Mouse (Mus musculus) lung, postnatal 10 days (tissue): Measurements from ENCODE around the gene Nrros.
"Not testable (repeated sequence)": the region's sequence is repeated elsewhere in the genome, so short reads cannot be mapped to it uniquely, and the experiment has no call there.

ENCODE experiments used
- DNase-seq: peaks from one replicate; pipeline ENCODE4 v3.0.0; 2021

Nrros gene

DNA sequence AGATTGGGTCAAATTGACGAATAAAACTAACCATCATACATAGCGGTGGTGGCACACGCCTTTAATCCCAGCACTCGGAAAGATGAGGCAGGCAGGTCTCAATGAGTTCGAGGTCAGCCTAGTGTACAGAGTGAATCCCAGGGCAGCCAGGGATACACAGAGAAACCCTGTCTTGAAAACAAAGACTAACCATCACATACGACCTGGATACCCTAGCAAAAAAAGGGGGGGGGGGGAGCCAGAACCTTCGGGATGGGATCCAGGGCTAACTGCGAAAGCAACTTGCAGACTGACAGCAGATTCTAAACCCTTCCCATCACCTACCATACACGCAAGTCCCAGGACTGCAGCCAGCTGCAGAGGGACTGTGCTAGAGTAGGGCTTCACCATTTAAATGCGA, 51.0 kb downstream of the Nrros start:
- DNase-seq, result no peak

DNA sequence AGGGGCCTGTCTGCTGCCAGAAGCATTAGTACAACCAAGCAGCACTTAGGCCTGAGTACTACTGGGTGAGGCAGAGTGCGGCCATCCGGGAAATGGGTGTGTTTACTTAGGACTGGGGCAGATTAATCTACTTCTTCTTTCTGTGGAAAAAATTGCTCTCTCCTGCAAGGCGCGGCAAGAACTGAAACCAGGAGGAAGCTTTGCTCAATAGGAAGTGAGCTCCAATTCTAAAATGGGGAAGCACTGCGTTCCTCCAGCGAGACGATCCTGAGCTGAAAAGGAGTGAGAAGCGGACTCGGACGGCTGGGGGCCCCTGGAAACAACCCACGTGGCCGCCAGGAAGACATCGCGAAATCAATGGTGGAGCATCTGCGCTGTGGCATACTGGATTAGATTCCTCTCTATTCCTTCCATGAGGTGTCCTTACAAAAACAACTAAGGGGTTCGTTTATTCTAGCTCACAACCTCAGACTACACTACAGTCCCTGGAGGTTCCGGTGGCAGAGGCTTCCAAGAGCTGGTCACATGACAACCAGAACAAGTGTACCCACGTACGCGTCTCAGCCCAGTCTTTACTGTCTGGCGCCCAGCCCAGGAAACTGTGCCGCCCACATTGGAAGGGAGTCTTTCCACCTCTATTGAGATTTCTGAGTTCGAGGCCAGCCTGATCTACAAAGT, 51.7 kb downstream of the Nrros start:
- peak; percentile 83 for DNase-seq

DNA sequence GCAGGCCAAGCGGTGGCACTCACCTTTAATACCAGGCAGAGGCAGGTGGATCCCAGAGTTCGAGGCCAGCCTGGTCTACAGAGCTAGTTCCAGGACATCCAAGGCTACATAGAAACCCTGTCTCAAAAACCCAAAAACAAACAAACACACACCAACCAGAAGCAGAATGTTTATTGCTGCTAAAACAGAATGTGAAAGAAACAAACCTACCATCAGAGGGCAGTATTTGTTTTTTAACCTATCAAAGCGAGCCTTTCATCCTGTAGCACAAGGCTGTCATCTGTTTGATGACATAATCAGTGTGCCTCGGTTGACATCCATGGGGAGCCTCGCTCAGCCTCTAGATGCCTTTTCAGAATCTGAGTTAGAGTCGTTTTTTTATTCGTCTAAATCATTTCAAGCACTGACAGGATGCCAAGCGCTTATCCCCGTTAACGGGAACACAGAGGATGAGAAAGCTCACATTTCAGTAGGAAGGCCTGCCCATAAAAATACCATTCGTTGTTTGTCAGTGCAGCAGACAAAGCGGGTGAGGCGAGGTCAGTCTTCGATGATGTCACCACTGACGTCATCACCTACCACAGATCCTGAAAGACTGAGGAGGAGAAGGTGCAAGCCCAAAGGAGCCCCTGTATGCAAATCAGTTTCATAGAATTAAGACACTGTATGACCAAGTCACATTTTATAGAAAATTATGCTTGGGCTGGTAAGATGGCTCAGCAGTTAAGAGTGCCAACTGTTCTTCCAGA, 54.3 kb downstream of the Nrros start:
- DNase-seq, result no peak

DNA sequence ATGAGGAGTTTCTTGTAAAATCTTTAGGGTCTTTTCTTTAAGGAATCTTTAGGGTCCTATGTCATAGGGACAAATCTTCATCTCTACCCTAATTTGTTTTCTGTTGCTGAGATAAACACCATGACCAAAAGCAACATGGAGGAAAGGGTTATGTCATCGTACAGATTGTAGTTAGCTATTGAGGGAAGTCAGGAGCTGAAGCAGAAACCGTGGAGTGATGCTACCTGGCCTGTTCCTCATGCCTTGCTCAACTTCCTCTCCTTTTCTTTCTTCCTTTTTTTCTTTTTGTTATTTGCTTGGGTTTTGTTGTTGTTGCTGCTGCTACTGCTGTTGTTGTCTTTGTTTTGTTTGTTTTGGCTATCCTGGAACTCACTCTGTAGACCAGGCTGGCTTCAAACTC, 56.8 kb downstream of the Nrros start:
- no peak for DNase-seq

DNA sequence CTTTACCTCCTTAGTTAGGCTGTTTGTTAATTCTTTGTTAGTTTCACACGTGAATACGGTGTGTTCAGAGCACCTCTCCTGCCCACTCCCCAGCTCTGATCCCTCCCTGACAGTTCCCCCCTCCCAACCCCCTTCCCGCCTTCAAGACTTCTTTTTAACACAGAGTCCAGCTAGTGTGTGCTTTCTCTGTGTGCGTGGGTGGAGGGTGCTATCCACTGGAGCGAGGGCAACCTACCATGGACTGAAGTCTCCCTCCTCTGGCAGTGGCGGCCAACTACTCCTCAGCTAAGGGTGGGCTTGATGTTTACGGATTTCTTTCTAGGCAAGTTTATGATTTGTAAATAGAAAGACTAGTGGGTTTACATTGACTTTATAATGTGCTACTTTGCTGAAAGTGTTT, 57.2 kb downstream of the Nrros start:
- no peak for DNase-seq

DNA sequence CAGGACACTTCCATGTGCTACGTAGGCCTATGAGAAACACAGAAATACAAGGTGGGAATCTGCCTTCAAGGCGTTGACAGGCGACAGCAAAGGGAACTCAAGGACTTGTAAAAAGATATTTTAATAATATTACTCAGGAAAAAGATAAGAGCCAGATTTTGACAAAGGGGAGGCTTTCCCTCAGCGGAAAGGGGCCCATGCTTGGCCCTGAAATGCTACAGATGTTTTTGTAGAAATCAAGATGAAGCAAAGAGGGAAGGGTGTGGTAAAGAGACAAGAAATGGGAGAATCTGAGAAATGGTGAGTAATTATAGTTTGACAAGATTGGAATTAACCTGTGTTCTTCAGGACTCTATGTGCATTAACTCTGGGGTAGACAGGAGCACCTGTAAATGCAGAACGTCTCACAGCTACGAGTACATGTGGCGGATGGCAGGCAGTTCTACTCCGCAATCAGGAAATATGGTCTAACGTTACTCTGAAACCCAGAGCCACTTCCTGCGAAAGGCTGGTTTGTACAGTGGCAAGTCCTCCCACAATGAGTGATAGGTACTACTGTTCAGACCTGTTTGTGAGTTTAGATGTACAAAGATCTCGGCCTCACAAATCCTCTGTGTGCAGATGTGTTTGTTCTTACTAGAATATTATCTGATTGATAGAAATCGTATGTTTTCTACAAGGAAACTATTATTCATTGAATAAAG, 57.9 kb downstream of the Nrros start:
- DNase-seq, result no peak

DNA sequence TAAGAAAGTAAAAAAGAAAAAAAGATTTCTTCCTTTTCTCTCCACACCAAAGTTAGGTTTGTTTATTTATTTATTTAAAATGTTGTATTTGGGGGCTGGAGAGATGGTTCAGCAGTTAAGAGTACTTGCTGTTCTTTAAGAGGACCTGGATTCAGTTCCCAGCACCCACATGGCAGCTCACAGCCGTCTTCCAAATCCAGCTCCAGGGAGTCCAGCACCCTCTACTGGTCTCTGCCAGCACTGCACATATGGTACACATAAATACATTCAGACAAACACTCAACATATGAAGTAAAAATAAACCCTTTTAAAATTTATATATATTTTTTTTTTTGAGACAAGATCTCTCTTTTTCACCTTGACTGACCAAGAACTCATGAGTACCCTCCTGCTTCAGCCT, 59.7 kb downstream of the Nrros start:
- no peak for DNase-seq

DNA sequence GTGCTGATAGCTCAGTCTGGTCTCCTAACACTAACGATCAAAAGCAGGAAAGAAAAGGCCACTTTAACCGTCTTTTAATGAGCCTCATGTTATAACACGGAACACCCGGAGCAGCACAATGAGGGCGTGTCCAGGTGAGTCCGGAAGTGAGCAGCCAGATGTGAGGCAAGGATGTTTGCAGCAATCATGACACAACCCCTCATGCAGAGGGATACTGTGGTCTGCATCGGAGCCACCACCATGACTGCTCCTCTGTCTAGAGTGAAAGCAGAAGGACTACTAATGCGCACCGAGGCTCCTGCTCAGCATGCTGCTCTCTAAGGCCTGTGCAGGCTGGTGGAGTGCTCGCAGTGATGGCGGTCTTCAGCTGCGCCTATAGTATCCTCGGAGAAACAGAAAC, 63.1 kb downstream of the Nrros start:
- no peak for DNase-seq

DNA sequence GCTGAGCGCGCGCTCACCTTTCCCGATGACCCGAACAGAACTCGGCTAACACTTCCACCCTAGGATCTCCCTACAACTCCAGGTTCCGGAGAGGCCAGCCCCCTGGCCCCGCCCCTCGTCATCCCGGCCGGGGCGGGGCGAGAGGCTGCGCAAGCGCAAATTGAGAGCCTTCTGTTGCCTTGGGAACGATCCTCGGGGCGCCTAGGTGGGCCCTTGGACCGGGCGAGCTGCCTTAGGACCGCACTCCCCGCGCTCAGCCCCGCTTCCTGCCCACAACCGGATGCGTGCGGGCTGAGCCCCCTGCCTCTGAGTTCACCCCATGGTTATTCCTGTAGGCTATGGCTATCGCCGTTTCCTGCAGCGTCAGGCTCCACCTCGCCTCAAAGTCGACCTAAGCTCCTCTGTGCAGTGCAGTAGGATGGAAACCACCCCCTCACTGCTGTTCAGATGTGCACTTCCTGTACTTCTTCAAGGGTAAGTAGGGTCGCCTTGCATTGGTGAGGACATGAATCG, 65.7 kb downstream of the Nrros start, which contains the start of the genes Pigx and Cep19:
TSS of gene Pigx (minus strand) at position 103 of the 513 bp plus-strand sequence.
TSS of gene Cep19 (plus strand) at position 163 of the 513 bp plus-strand sequence.
- peak; percentile 90 for DNase-seq

DNA sequence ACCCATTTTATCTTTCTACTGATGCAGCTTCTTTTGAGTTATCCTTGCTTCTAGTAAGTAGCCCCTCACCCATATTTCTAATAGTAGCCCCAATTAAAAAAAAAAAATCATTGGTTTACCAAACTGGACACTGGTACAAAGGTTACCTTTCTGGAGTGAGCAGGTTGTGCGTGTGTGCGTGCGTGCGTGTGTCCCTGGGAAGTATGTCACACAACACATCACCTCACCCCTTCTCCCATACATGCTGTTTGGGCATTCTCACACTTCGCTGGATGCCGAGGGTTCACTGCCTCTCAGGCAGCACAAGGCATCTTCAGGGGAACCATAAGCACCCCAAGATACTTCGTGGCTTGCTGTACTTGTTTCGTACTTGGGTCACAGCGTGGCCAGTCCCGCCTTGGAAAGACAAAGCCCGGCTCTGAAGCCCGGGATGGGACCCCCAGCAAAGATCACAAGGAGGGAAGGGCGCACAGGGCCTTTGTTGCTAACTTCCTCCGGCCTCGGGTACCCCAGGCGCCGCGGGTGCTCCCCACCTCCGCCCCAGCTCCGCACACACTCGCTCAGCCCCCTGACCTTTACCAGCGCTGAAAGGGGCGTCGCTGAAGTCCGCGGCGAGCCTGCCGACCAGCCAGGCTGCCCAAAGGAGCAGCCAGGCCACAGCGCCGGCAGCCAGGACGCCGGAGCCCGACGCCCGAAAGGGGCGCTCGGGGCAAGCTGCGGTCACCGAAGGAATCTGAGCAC, 66.3 kb downstream of the Nrros start:
- no peak for DNase-seq

DNA sequence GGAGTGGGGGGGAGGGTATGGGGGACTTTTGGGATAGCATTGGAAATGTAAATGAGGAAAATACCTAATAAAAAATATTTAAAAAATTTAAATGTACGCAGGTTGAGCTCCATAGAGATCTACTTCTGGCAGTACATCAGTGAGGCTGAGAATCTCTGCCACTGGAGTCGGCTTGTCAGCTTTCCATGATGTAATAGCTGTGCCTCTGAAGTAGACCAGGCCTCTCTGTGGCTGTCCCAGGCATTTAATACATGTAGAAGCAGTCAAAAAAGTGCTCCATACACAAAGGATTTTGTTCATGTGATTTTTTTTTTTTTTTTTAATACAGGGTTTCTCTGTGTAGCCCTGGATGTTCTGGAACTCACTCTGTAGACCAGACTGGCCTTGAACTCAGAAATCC, 67.6 kb downstream of the Nrros start:
- not testable (repeated sequence) for DNase-seq
